Mouse (Mus musculus): ENCODE results near the gene Crispld2. TPM values are rescaled to one million over a fixed set of nuclear protein-coding genes. Genes with fewer than 3 reads are reported as not detected.

Gene Crispld2
- polyA plus RNA-seq (2015; fragmentation: Nextera tagmentation; extraction: Ambion mirVana) = 12.2 and 12.7 TPM in 2 replicates

DNA sequence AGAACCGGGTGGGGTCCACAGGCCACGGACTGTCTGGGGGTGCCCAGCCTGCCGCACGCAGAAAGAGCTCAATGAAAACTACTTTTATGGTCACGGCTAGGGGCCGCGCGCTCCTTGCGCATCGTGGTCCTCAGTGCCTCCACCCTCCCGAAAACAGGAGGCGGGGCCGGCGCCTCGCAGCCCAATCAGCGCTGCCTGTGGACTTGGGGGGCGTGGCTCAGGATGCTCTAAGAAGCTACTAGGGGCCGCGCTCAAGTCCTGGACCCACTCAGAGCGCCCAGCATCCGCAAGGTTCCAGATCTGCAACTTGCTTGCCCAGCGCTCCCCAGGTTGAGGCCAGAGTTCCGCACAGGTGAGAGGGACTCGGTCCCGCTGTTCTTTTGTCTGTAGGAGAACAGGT, at the start of gene Crispld2:
Gene Crispld2, plus strand, starts transcription at position 190 of the 400 bp plus-strand sequence.
- Histone ChIP-seq H3K4me2 (ENCODE audit: low read length) (peak within 1 kb of the TSS; percentile 52), H3K4me1 (replicated peaks; ENCODE audit: insufficient read depth, low read length) (peaks cover 21% of the 10 kb centered on the region; the same call in 1 of the 2 replicates), H3K36me3 (ENCODE audit: insufficient read depth, low read length) (no peaks in the 10 kb centered on the region), H3K9me3 (replicated peaks; ENCODE audit: low read length) (no peaks in the 10 kb centered on the region), H3K9ac (ENCODE audit: low read depth, low read length) (peak within 1 kb of the TSS; percentile 35; the same call in 1 of the 2 replicates), H3K27me3 (ENCODE audit: insufficient read depth, low read length) (no peaks in the 10 kb centered on the region), H3K4me3 (replicated peaks; ENCODE audit: low read depth, low read length) (peak within 1 kb of the TSS; percentile 27), H3K27ac (no peak within 1 kb of the TSS)
- peak; percentile 94 for DNase-seq (ENCODE audit: low spot score)
- peak; percentile 80 for ATAC-seq (replicated peaks; ENCODE audit: low FRiP score, low read depth)
- under 1% methylated on average over 25 of the region's 25 CpGs for WGBS
- TF ChIP-seq CTCF (IDR thresholded peaks at IDR 0.05; ENCODE audit: low read depth) = peak; percentile 43; the same call in 1 of the 2 replicates

DNA sequence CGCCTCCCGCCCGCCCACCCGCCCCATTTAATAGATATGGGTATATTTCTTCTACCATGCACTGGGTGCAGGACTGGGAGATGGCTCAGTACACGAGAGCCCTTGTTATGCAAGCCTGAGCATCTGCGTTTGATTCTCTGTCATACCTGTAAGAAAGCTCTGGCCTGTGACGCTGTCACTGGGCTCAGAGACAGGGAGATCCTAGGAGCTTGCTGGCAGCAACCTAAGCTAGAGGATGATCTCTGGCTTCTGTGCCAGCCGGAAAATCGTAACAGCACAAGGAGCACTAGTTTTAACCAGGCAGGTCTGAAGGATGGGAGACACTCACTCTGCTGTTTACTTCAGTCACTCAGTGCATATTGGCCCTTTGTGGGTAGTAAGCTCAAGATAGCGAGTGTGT, 48.6 kb upstream of the Crispld2 start:
- WGBS = 70% methylated on average over 10 of the region's 10 CpGs
- H3K4me3 ChIP-seq (replicated peaks; ENCODE audit: low read depth, low read length) = no peak overlapping the region
- no peaks in the 10 kb centered on the region for H3K9me3 ChIP-seq (replicated peaks; ENCODE audit: low read length)

DNA sequence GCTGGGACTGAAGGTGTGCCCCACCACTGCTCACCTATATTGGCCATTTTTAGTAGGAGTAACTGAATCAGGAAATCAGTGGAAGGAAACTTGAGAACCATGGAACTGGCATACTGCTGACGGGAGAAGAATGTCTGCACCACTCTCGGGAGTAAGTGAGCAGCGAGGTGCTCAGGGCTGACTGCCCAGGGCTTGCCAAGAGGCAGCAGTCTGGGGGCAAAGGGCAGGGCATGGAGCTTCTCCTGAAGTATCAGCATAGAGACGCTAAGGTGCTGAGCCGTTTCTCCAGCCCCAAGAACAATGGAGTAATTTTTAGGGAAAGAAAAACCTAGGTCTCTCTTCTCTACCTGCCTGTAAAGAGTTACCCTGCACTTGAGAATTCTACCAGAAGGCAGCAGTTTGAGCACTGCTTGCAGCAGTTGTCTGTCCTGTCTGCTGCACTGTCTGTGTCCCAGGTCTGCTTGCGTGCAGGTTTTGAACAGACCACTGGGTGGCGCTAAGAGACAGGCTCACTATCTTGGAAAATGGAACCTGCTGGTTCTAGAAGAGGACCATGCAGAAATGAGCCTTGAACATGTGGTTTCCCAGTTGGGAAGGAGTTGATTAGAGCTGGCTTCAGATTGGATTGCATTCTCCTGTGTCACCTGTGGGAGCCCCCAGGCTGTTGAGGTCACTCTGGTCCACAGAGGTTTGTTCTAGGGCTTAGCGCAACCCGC, 48.0 kb upstream of the Crispld2 start:
- H3K4me2 ChIP-seq (ENCODE audit: low read length) = no peak overlapping the region
- H3K36me3 ChIP-seq (ENCODE audit: insufficient read depth, low read length) = peaks cover 33% of the 10 kb centered on the region
- no peak overlapping the region for H3K4me3 ChIP-seq (replicated peaks; ENCODE audit: low read depth, low read length)
- WGBS = 50% methylated on average over 9 of the region's 9 CpGs
- H3K27ac ChIP-seq = no peak overlapping the region
- peak; percentile 98 for TF ChIP-seq CTCF (IDR thresholded peaks at IDR 0.05; ENCODE audit: low read depth)
- H3K4me1 ChIP-seq (replicated peaks; ENCODE audit: insufficient read depth, low read length) = no peaks in the 10 kb centered on the region
- H3K9me3 ChIP-seq (replicated peaks; ENCODE audit: low read length) = no peaks in the 10 kb centered on the region
- ATAC-seq (replicated peaks; ENCODE audit: low FRiP score, low read depth) (peak; percentile 67), DNase-seq (ENCODE audit: low spot score) (peak; percentile 83)
- no peaks in the 10 kb centered on the region for H3K27me3 ChIP-seq (ENCODE audit: insufficient read depth, low read length)
- H3K9ac ChIP-seq (ENCODE audit: low read depth, low read length) = no peak overlapping the region

More for the DNA sequence above, 48.6 kb upstream of the Crispld2 start:
- TF ChIP-seq CTCF (IDR thresholded peaks at IDR 0.05; ENCODE audit: low read depth) = no peak
- peaks cover 29% of the 10 kb centered on the region for H3K36me3 ChIP-seq (ENCODE audit: insufficient read depth, low read length)
- DNase-seq (ENCODE audit: low spot score) (no peak), ATAC-seq (replicated peaks; ENCODE audit: low FRiP score, low read depth) (no peak)
- no peaks in the 10 kb centered on the region for H3K27me3 ChIP-seq (ENCODE audit: insufficient read depth, low read length)
- no peak overlapping the region for H3K4me2 ChIP-seq (ENCODE audit: low read length)
- no peak overlapping the region for H3K9ac ChIP-seq (ENCODE audit: low read depth, low read length)
- no peaks in the 10 kb centered on the region for H3K4me1 ChIP-seq (replicated peaks; ENCODE audit: insufficient read depth, low read length)
- H3K27ac ChIP-seq = no peak overlapping the region

DNA sequence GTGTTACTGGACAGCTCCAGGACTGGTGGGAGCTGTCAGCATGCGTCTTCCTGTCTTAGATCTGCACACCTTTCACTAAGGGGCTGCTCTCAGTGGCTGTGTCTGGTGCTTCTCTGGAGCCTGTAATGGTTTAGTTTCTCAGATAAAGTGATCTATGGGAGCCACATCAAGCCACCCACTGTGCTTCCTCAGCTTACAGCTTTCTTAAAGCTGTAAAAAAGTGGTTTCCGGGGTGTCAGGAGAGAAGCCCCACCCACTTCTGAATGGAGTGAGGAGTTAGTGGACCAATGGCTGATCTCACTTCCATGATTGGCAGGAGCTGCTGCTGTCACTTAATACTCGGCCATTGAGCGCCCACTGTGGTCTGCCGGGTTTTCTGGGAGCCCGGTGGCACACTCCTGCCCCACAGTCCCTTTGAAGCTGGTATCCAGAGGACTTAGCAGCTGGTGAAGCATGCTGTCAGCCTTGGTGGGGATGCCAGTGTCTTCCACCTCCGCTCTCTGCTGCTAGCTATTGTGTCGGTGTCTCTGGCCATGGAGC, 45.8 kb upstream of the Crispld2 start:
- Histone ChIP-seq H3K9ac (ENCODE audit: low read depth, low read length) (no peak overlapping the region), H3K27ac (no peak overlapping the region), H3K4me2 (ENCODE audit: low read length) (no peak overlapping the region), H3K4me1 (replicated peaks; ENCODE audit: insufficient read depth, low read length) (no peaks in the 10 kb centered on the region), H3K9me3 (replicated peaks; ENCODE audit: low read length) (no peaks in the 10 kb centered on the region), H3K4me3 (replicated peaks; ENCODE audit: low read depth, low read length) (no peak overlapping the region), H3K36me3 (ENCODE audit: insufficient read depth, low read length) (peaks cover 41% of the 10 kb centered on the region), H3K27me3 (ENCODE audit: insufficient read depth, low read length) (no peaks in the 10 kb centered on the region)
- no peak for TF ChIP-seq CTCF (IDR thresholded peaks at IDR 0.05; ENCODE audit: low read depth)
- WGBS = 68% methylated on average over 8 of the region's 8 CpGs
- DNase-seq (ENCODE audit: low spot score) = no peak
- ATAC-seq (replicated peaks; ENCODE audit: low FRiP score, low read depth) = no peak

DNA sequence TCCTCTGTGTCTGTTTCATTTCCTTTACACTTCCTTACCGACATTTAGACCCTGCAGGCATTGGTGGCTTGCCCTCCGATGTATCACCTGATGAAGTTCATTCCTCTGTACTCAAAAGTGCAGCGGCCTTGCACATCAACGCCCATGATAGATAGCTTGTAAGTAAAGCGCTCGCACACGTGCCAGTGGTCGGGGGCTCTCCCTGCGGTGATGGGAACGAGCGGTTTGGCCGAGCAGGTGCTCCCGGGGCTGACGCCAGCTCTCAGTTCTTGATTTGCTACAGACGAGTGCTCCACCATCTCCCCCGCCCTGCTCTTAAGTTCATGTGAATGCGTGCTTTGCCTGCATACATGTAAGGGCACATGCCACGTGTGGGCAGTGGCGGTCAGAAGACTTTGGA, 44.6 kb upstream of the Crispld2 start:
- H3K36me3 ChIP-seq (ENCODE audit: insufficient read depth, low read length) = peaks cover 40% of the 10 kb centered on the region
- DNase-seq (ENCODE audit: low spot score) (no peak), ATAC-seq (replicated peaks; ENCODE audit: low FRiP score, low read depth) (no peak)
- TF ChIP-seq CTCF (IDR thresholded peaks at IDR 0.05; ENCODE audit: low read depth) = no peak
- H3K27ac ChIP-seq = no peak overlapping the region
- H3K4me3 ChIP-seq (replicated peaks; ENCODE audit: low read depth, low read length) = no peak overlapping the region
- H3K9me3 ChIP-seq (replicated peaks; ENCODE audit: low read length) = no peaks in the 10 kb centered on the region
- 72% methylated on average over 19 of the region's 19 CpGs for WGBS
- no peaks in the 10 kb centered on the region for H3K4me1 ChIP-seq (replicated peaks; ENCODE audit: insufficient read depth, low read length)
- no peaks in the 10 kb centered on the region for H3K27me3 ChIP-seq (ENCODE audit: insufficient read depth, low read length)
- H3K9ac ChIP-seq (ENCODE audit: low read depth, low read length) = no peak overlapping the region
- H3K4me2 ChIP-seq (ENCODE audit: low read length) = no peak overlapping the region

DNA sequence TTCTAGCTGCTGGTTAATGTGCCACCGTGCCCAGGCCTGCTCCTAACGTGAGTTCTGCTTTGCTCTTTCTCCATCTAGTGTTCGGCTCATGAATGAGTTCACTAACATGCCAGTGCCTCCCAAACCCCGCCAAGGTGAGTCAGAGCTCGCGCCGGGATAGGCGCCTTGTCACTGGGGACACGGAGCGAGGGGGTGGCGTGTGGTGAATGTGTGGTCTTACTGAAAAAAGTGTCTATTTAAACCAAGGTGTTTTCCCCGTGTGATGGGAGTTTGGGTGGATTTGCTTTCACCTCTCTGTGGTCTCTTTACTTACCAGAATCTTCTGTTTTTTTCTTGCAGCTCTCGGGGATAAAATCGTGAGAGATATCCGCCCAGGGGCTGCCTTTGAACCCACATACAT, 43.9 kb upstream of the Crispld2 start:
- WGBS = 81% methylated on average over 15 of the region's 15 CpGs
- H3K9me3 ChIP-seq (replicated peaks; ENCODE audit: low read length) = no peaks in the 10 kb centered on the region

More for the DNA sequence above, 43.9 kb upstream of the Crispld2 start:
- Histone ChIP-seq H3K27ac (no peak overlapping the region), H3K36me3 (ENCODE audit: insufficient read depth, low read length) (peaks cover 47% of the 10 kb centered on the region), H3K4me2 (ENCODE audit: low read length) (no peak overlapping the region), H3K4me3 (replicated peaks; ENCODE audit: low read depth, low read length) (no peak overlapping the region), H3K9ac (ENCODE audit: low read depth, low read length) (no peak overlapping the region), H3K4me1 (replicated peaks; ENCODE audit: insufficient read depth, low read length) (no peaks in the 10 kb centered on the region), H3K27me3 (ENCODE audit: insufficient read depth, low read length) (no peaks in the 10 kb centered on the region)
- TF ChIP-seq CTCF (IDR thresholded peaks at IDR 0.05; ENCODE audit: low read depth) = no peak
- DNase-seq (ENCODE audit: low spot score) = no peak
- no peak for ATAC-seq (replicated peaks; ENCODE audit: low FRiP score, low read depth)

Measured in kidney, postnatal 0 days (tissue).